Mouse (Mus musculus): ENCODE data around the gene Haus4. TPM values are rescaled to one million over a fixed set of nuclear protein-coding genes. Genes with fewer than 3 reads are reported as not detected.
A peak's percentile ranks its signal among the peaks of the same experiment; 100 is the strongest.

Gene Haus4
- polyA plus RNA-seq, 1 experiment from 2014 or later, result 32.2 TPM

- H3K27ac ChIP-seq (ENCODE audit: low read length), result no peak overlapping the region
- ATAC-seq (ENCODE audit: low read depth), result no peak
- WGBS (ENCODE audit: insufficient replicate concordance), result 2% methylated on average over 17 of the region's 17 CpGs
These were observed 37.6 kb downstream of the Haus4 start for GRCm38 (mm10) chr14:54516710-54517310.

DNA sequence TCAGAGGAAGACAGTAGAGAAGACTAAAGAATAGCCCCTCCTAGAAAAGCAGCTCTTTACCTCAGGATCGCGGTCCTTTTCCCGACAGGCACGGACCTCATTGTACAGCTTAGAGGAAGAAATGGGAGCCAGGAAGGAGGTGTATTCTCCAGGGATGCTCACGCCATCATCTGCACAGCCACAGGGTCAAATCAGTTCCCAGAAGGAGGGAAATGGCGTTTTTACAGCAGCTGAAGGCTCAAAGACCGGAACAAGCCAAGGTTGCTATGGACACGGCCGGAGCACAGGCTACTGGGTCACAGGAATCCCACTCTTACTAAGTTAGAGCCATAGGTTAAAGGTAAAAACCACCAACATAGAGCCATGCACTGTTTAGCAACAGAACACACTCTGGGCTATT is 44.6 kb downstream of the Haus4 start:
- Histone ChIP-seq H3K9ac (ENCODE audit: low read depth, low read length) (no peak overlapping the region), H3K27ac (ENCODE audit: low read length) (no peak overlapping the region), H3K4me2 (ENCODE audit: low read depth, low read length) (no peak overlapping the region), H3K9me3 (replicated peaks; ENCODE audit: control insufficient read depth, low read length) (0 out of 2 replicates have a peak, but pooled peaks cover 5% of the 10 kb centered on the region), H3K36me3 (ENCODE audit: control insufficient read depth, insufficient read depth) (peaks cover 51% of the 10 kb centered on the region), H3K27me3 (ENCODE audit: control insufficient read depth, insufficient read depth, low read depth, low read length) (no peaks in the 10 kb centered on the region), H3K4me1 (ENCODE audit: control insufficient read depth, low read depth, low read length) (no peaks in the 10 kb centered on the region), H3K4me3 (ENCODE audit: low read depth, low read length) (no peak overlapping the region)
- ATAC-seq (ENCODE audit: low read depth), result no peak
- 85% methylated on average over 9 of the region's 9 CpGs for WGBS (ENCODE audit: insufficient replicate concordance)

More at GRCm38 (mm10) chr14:54516710-54517310, 37.6 kb downstream of the Haus4 start:
- Histone ChIP-seq H3K4me1 (ENCODE audit: control insufficient read depth, low read depth, low read length) (peaks cover 8% of the 10 kb centered on the region), H3K27me3 (ENCODE audit: control insufficient read depth, insufficient read depth, low read depth, low read length) (no peaks in the 10 kb centered on the region), H3K9ac (ENCODE audit: low read depth, low read length) (peak overlapping the region; percentile 60), H3K36me3 (ENCODE audit: control insufficient read depth, insufficient read depth) (peaks cover 22% of the 10 kb centered on the region), H3K4me3 (ENCODE audit: low read depth, low read length) (peak overlapping the region; percentile 66), H3K4me2 (ENCODE audit: low read depth, low read length) (peak overlapping the region; percentile 75), H3K9me3 (replicated peaks; ENCODE audit: control insufficient read depth, low read length) (0 out of 2 replicates have a peak, but pooled peaks cover 5% of the 10 kb centered on the region)

- Histone ChIP-seq H3K9me3 (replicated peaks; ENCODE audit: control insufficient read depth, low read length) (no peaks in the 10 kb centered on the region), H3K9ac (ENCODE audit: low read depth, low read length) (no peak overlapping the region), H3K4me3 (ENCODE audit: low read depth, low read length) (no peak overlapping the region), H3K27ac (ENCODE audit: low read length) (no peak overlapping the region), H3K27me3 (ENCODE audit: control insufficient read depth, insufficient read depth, low read depth, low read length) (no peaks in the 10 kb centered on the region), H3K36me3 (ENCODE audit: control insufficient read depth, insufficient read depth) (peaks cover 9% of the 10 kb centered on the region), H3K4me1 (ENCODE audit: control insufficient read depth, low read depth, low read length) (no peaks in the 10 kb centered on the region), H3K4me2 (ENCODE audit: low read depth, low read length) (no peak overlapping the region)
- WGBS (ENCODE audit: insufficient replicate concordance), result 35% methylated on average over 2 of the region's 2 CpGs
- ATAC-seq (ENCODE audit: low read depth), result no peak
These were observed 51.3 kb downstream of the Haus4 start for GRCm38 (mm10) chr14:54503092-54503491.

DNA sequence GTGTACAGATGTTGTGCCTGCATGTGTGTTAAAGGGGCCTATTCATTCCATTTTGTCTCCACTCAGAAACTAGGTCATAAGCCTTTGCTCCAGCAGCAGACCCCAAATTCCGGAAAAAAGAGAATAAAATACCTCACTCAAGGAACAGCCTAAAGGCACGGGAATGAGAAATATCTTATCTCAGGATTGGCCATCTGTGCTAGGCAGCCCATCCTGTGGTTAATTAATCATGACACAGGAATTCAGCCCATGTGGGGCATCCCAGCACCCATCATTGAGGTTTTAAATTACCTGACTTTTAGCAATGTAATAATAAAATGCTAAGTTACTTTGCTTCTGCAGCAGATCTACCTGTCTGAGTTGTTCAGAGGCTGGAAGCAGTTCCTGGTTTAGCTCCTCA is 53.1 kb downstream of the Haus4 start:
- WGBS (ENCODE audit: insufficient replicate concordance), result 31% methylated on average over 2 of the region's 2 CpGs
- Histone ChIP-seq H3K4me2 (ENCODE audit: low read depth, low read length) (no peak overlapping the region), H3K9ac (ENCODE audit: low read depth, low read length) (no peak overlapping the region), H3K27ac (ENCODE audit: low read length) (no peak overlapping the region), H3K36me3 (ENCODE audit: control insufficient read depth, insufficient read depth) (no peaks in the 10 kb centered on the region), H3K27me3 (ENCODE audit: control insufficient read depth, insufficient read depth, low read depth, low read length) (no peaks in the 10 kb centered on the region), H3K4me3 (ENCODE audit: low read depth, low read length) (no peak overlapping the region), H3K9me3 (replicated peaks; ENCODE audit: control insufficient read depth, low read length) (no peaks in the 10 kb centered on the region), H3K4me1 (ENCODE audit: control insufficient read depth, low read depth, low read length) (no peaks in the 10 kb centered on the region)
- ATAC-seq (ENCODE audit: low read depth), result no peak

GRCm38 (mm10) chr14:54499330-54499729 is 55.1 kb downstream of the Haus4 start:
- 49% methylated on average over 2 of the region's 2 CpGs for WGBS (ENCODE audit: insufficient replicate concordance)
- ATAC-seq (ENCODE audit: low read depth), result no peak
- Histone ChIP-seq H3K27ac (ENCODE audit: low read length) (no peak overlapping the region), H3K36me3 (ENCODE audit: control insufficient read depth, insufficient read depth) (no peaks in the 10 kb centered on the region), H3K4me3 (ENCODE audit: low read depth, low read length) (no peak overlapping the region), H3K27me3 (ENCODE audit: control insufficient read depth, insufficient read depth, low read depth, low read length) (no peaks in the 10 kb centered on the region), H3K4me1 (ENCODE audit: control insufficient read depth, low read depth, low read length) (no peaks in the 10 kb centered on the region), H3K4me2 (ENCODE audit: low read depth, low read length) (no peak overlapping the region), H3K9ac (ENCODE audit: low read depth, low read length) (no peak overlapping the region), H3K9me3 (replicated peaks; ENCODE audit: control insufficient read depth, low read length) (no peaks in the 10 kb centered on the region)

- WGBS (ENCODE audit: insufficient replicate concordance), result 65% methylated on average over 14 of the region's 14 CpGs
- no peaks in the 10 kb centered on the region for H3K9me3 ChIP-seq (replicated peaks; ENCODE audit: control insufficient read depth, low read length)
- no peaks in the 10 kb centered on the region for H3K4me1 ChIP-seq (ENCODE audit: control insufficient read depth, low read depth, low read length)
- H3K36me3 ChIP-seq (ENCODE audit: control insufficient read depth, insufficient read depth), result no peaks in the 10 kb centered on the region
- no peak overlapping the region for H3K9ac ChIP-seq (ENCODE audit: low read depth, low read length)
- no peak overlapping the region for H3K4me2 ChIP-seq (ENCODE audit: low read depth, low read length)
- no peak for ATAC-seq (ENCODE audit: low read depth)
- no peak overlapping the region for H3K4me3 ChIP-seq (ENCODE audit: low read depth, low read length)
- H3K27me3 ChIP-seq (ENCODE audit: control insufficient read depth, insufficient read depth, low read depth, low read length), result no peaks in the 10 kb centered on the region
- no peak overlapping the region for H3K27ac ChIP-seq (ENCODE audit: low read length)
These were observed 57.7 kb downstream of the Haus4 start for GRCm38 (mm10) chr14:54496706-54497105.

DNA sequence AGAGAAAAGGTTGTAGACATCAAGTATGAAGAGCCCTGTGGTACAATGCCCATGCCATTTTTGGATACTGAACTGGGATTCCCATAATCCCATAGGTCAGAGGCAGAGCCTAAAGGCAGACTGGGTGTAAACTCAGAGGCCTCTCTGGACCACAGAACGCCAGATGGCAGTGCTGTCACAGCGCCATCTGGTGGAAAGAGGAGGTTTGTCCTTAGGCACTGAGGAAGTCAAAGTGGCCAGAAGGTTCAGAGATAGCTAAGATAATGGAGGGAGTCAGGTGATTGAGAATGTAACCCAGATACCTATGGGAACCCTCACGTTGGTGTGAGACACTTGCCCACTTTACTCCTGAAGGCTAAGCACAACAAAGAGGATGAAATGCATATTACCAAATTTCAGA is 60.2 kb downstream of the Haus4 start:
- H3K27me3 ChIP-seq (ENCODE audit: control insufficient read depth, insufficient read depth, low read depth, low read length), result no peaks in the 10 kb centered on the region
- H3K4me2 ChIP-seq (ENCODE audit: low read depth, low read length), result no peak overlapping the region
- H3K9me3 ChIP-seq (replicated peaks; ENCODE audit: control insufficient read depth, low read length), result no peaks in the 10 kb centered on the region
- H3K9ac ChIP-seq (ENCODE audit: low read depth, low read length), result no peak overlapping the region
- 0% methylated on average over 3 of the region's 3 CpGs for WGBS (ENCODE audit: insufficient replicate concordance)
- no peak overlapping the region for H3K27ac ChIP-seq (ENCODE audit: low read length)
- no peak overlapping the region for H3K4me3 ChIP-seq (ENCODE audit: low read depth, low read length)
- H3K4me1 ChIP-seq (ENCODE audit: control insufficient read depth, low read depth, low read length), result no peaks in the 10 kb centered on the region
- ATAC-seq (ENCODE audit: low read depth), result peak; percentile 54; the same call in 1 of the 2 replicates
- no peaks in the 10 kb centered on the region for H3K36me3 ChIP-seq (ENCODE audit: control insufficient read depth, insufficient read depth)

GRCm38 (mm10) chr14:54493236-54493635 is 61.2 kb downstream of the Haus4 start:
- WGBS (ENCODE audit: insufficient replicate concordance), result 73% methylated on average over 5 of the region's 5 CpGs
- Histone ChIP-seq H3K4me3 (ENCODE audit: low read depth, low read length) (no peak overlapping the region), H3K27me3 (ENCODE audit: control insufficient read depth, insufficient read depth, low read depth, low read length) (no peaks in the 10 kb centered on the region), H3K4me1 (ENCODE audit: control insufficient read depth, low read depth, low read length) (no peaks in the 10 kb centered on the region), H3K9me3 (replicated peaks; ENCODE audit: control insufficient read depth, low read length) (no peaks in the 10 kb centered on the region), H3K36me3 (ENCODE audit: control insufficient read depth, insufficient read depth) (no peaks in the 10 kb centered on the region), H3K4me2 (ENCODE audit: low read depth, low read length) (no peak overlapping the region), H3K27ac (ENCODE audit: low read length) (no peak overlapping the region), H3K9ac (ENCODE audit: low read depth, low read length) (no peak overlapping the region)
- no peak for ATAC-seq (ENCODE audit: low read depth)

GRCm38 (mm10) chr14:54492345-54493131 is 61.9 kb downstream of the Haus4 start:
- no peak overlapping the region for H3K4me3 ChIP-seq (ENCODE audit: low read depth, low read length)
- 0 out of 2 replicates have a peak overlapping the region, but pooled peaks have one; percentile 4 for H3K4me2 ChIP-seq (ENCODE audit: low read depth, low read length)
- peak; percentile 69 for ATAC-seq (ENCODE audit: low read depth)
- H3K4me1 ChIP-seq (ENCODE audit: control insufficient read depth, low read depth, low read length), result no peaks in the 10 kb centered on the region
- H3K27ac ChIP-seq (ENCODE audit: low read length), result no peak overlapping the region
- no peaks in the 10 kb centered on the region for H3K36me3 ChIP-seq (ENCODE audit: control insufficient read depth, insufficient read depth)
- H3K9ac ChIP-seq (ENCODE audit: low read depth, low read length), result no peak overlapping the region
- no peaks in the 10 kb centered on the region for H3K27me3 ChIP-seq (ENCODE audit: control insufficient read depth, insufficient read depth, low read depth, low read length)
- no peaks in the 10 kb centered on the region for H3K9me3 ChIP-seq (replicated peaks; ENCODE audit: control insufficient read depth, low read length)
- 51% methylated on average over 18 of the region's 18 CpGs for WGBS (ENCODE audit: insufficient replicate concordance)
